Mouse (Mus musculus) heart, postnatal 0 days (tissue): Measurements from ENCODE around the gene AI597479. TPM values are rescaled to one million over a fixed set of nuclear protein-coding genes. Genes with fewer than 3 reads are reported as not detected.

ENCODE experiments used
- ATAC-seq: fragments of 200-750 bp; cut with Nextera tagmentation; 2 replicates; pipeline ENCODE4 v1.8.0; 2017; ENCODE audit warnings: low read depth, moderate number of reproducible peaks, moderate library complexity; ENCODE audit not compliant: insufficient read depth
- DNase-seq: peaks from one replicate; pipeline ENCODE4 v3.0.0-alpha.2; 2016; ENCODE audit warnings: low spot score
- H3K27ac ChIP-seq: fragments of 300-500 bp; sonication (generic); 2 replicates; pipeline ENCODE4 v1.5.1; 2014; ENCODE audit warnings: low read depth, mild to moderate bottlenecking
- H3K27me3 ChIP-seq: fragments of 300-500 bp; sonication (generic); 2 replicates; pipeline ENCODE4 v1.6.1; 2014; ENCODE audit warnings: low read length, mixed read lengths; ENCODE audit not compliant: control insufficient read depth, insufficient read depth
- H3K36me3 ChIP-seq: fragments of 300-500 bp; sonication (generic); replicated peaks from 2 replicates; pipeline ENCODE4 v1.6.1; 2014; ENCODE audit warnings: low read length, mixed read lengths; ENCODE audit not compliant: control insufficient read depth, insufficient read depth
- H3K4me1 ChIP-seq: fragments of 300-500 bp; sonication (generic); 2 replicates; pipeline ENCODE4 v1.6.1; 2014; ENCODE audit warnings: antibody characterized with exemption; ENCODE audit not compliant: control insufficient read depth, insufficient read depth
- H3K4me2 ChIP-seq: fragments of 300-500 bp; sonication (generic); 2 replicates; pipeline ENCODE4 v1.6.1; 2014; ENCODE audit warnings: low read depth, mild to moderate bottlenecking, low read length, moderate library complexity
- H3K4me3 ChIP-seq: fragments of 300-500 bp; sonication (generic); 2 replicates; pipeline ENCODE4 v1.5.1; 2014; ENCODE audit warnings: low read depth, low read length
- H3K9ac ChIP-seq: fragments of 300-500 bp; sonication (generic); replicated peaks from 2 replicates; pipeline ENCODE4 v1.6.1; 2014; ENCODE audit warnings: low read depth, low read length, mixed read lengths
- H3K9me3 ChIP-seq: fragments of 300-500 bp; sonication (generic); replicated peaks from 2 replicates; pipeline ENCODE4 v1.6.1; 2016; ENCODE audit warnings: low read length; ENCODE audit not compliant: control insufficient read depth
- CTCF ChIP-seq: IDR thresholded peaks from 2 replicates; pipeline ENCODE4 v1.5.1; 2016; ENCODE audit warnings: antibody characterized with exemption, control low read depth, low read depth
- EP300 ChIP-seq: IDR thresholded peaks from 2 replicates; pipeline ENCODE4 v1.6.1; 2016; ENCODE audit warnings: antibody characterized with exemption, low read depth
- WGBS: fragments of 180-500 bp; shearing (Covaris S2); extraction: QIAGEN DNeasy Blood & Tissue Kit; methylation state at CpG from one replicate; pipeline ENCODE4 v1.1.7; 2014; 5-methylcytosine and 5-hydroxymethylcytosine counted together
- polyA plus RNA-seq: library from polyadenylated mRNA; unstranded; fragments of >200 nt; fragmentation: Nextera tagmentation; extraction: Ambion mirVana; gene quantifications from 2 replicates; pipeline ENCODE4 v1.2.1, GENCODE M21; 2015
- total RNA-seq: library from RNA; depleted of rRNA; stranded (reverse); fragments of >200 nt; gene quantifications from 2 replicates; pipeline ENCODE4 v1.2.3, GENCODE M21; 2014; ENCODE audit warnings: low replicate concordance

AI597479 gene
- total and polyA plus RNA-seq, 2 experiments from 2014 or later = 15.4 to 18.5 TPM

- no peak overlapping the region for H3K9ac ChIP-seq
- H3K4me1 ChIP-seq = peaks cover 5% of the 10 kb centered on the region
- no peaks in the 10 kb centered on the region for H3K27me3 ChIP-seq
- H3K27ac ChIP-seq = no peak overlapping the region
- no peak for ATAC-seq
- H3K4me2 ChIP-seq = no peak overlapping the region
- no peak for DNase-seq
- H3K9me3 ChIP-seq = no peaks in the 10 kb centered on the region
- WGBS = 75% methylated on average over 1 of the region's 1 CpGs
- no peaks in the 10 kb centered on the region for H3K36me3 ChIP-seq
- no peak for TF ChIP-seq CTCF
- no peak for TF ChIP-seq EP300
- no peak overlapping the region for H3K4me3 ChIP-seq
Measured at GRCm38 (mm10) chr1:43090418-43090817, 8.1 kb upstream of the AI597479 start.

GRCm38 (mm10) chr1:43091306-43092055 is 7.0 kb upstream of the AI597479 start:
- H3K27me3 ChIP-seq = no peaks in the 10 kb centered on the region
- no peaks in the 10 kb centered on the region for H3K36me3 ChIP-seq
- no peaks in the 10 kb centered on the region for H3K9me3 ChIP-seq
- TF ChIP-seq EP300 (no peak), CTCF (no peak)
- ATAC-seq (no peak), DNase-seq (no peak)
- peaks cover 5% of the 10 kb centered on the region for H3K4me1 ChIP-seq
- H3K9ac ChIP-seq = peak overlapping the region; percentile 90
- peak overlapping the region; percentile 79 for H3K27ac ChIP-seq
- H3K4me2 ChIP-seq = peak overlapping the region; percentile 98
- H3K4me3 ChIP-seq = peak overlapping the region; percentile 84
- 41% methylated on average over 13 of the region's 13 CpGs for WGBS

GRCm38 (mm10) chr1:43092056-43093015 is 6.2 kb upstream of the AI597479 start:
- Histone ChIP-seq H3K27me3 (no peaks in the 10 kb centered on the region), H3K9ac (peak overlapping the region; percentile 90), H3K9me3 (no peaks in the 10 kb centered on the region), H3K4me2 (peak overlapping the region; percentile 98), H3K4me3 (peak overlapping the region; percentile 84), H3K27ac (peak overlapping the region; percentile 79), H3K36me3 (no peaks in the 10 kb centered on the region), H3K4me1 (peaks cover 5% of the 10 kb centered on the region)
- ATAC-seq (peak; percentile 90), DNase-seq (peak; percentile 51)
- WGBS = 1% methylated on average over 89 of the region's 102 CpGs
- no peak for TF ChIP-seq EP300
- TF ChIP-seq CTCF = no peak

- Histone ChIP-seq H3K27ac (no peak overlapping the region), H3K9me3 (no peaks in the 10 kb centered on the region), H3K4me1 (peaks cover 7% of the 10 kb centered on the region), H3K9ac (no peak overlapping the region), H3K36me3 (no peaks in the 10 kb centered on the region), H3K27me3 (no peaks in the 10 kb centered on the region), H3K4me2 (no peak overlapping the region), H3K4me3 (no peak overlapping the region)
- DNase-seq = no peak
- WGBS = 93% methylated on average over 2 of the region's 2 CpGs
- no peak for ATAC-seq
- TF ChIP-seq CTCF = no peak
- no peak for TF ChIP-seq EP300
Measured at GRCm38 (mm10) chr1:43094206-43094605, 4.3 kb upstream of the AI597479 start.

GRCm38 (mm10) chr1:43108729-43109128 is 10.2 kb downstream of the AI597479 start:
- WGBS = 79% methylated on average over 2 of the region's 2 CpGs
- ATAC-seq = no peak
- Histone ChIP-seq H3K9ac (no peak overlapping the region), H3K36me3 (peaks cover 32% of the 10 kb centered on the region), H3K4me3 (no peak overlapping the region), H3K27me3 (no peaks in the 10 kb centered on the region), H3K4me2 (no peak overlapping the region), H3K4me1 (0 out of 2 replicates have a peak, but pooled peaks cover 2% of the 10 kb centered on the region), H3K9me3 (no peaks in the 10 kb centered on the region), H3K27ac (no peak overlapping the region)
- DNase-seq = no peak
- TF ChIP-seq EP300 (no peak), CTCF (no peak)
